Mouse (Mus musculus): ENCODE data around the gene Gtf2i.

- TF ChIP-seq CTCF (IDR thresholded peaks at IDR 0.05; ENCODE audit: borderline replicate concordance, insufficient read depth, low read depth, low read length) (no peak), POLR2A (IDR thresholded peaks at IDR 0.05; ENCODE audit: borderline replicate concordance, insufficient read depth, low read length) (no peak)
Measured at GRCm38 (mm10) chr5:134282603-134283002, 32.0 kb downstream of the Gtf2i start.

Data from cerebellum, adult 2 months (tissue).